Mouse (Mus musculus) lung, postnatal 0 days (tissue): Measurements from ENCODE around the gene Mcm5.

ENCODE experiments used
- CTCF ChIP-seq: IDR thresholded peaks from 2 replicates; pipeline ENCODE4 v1.5.1; 2016; ENCODE audit warnings: antibody characterized with exemption, mild to moderate bottlenecking
- EP300 ChIP-seq: IDR thresholded peaks from 2 replicates; pipeline ENCODE4 v1.6.1; 2016; ENCODE audit warnings: antibody characterized with exemption, mild to moderate bottlenecking, control low read depth

DNA sequence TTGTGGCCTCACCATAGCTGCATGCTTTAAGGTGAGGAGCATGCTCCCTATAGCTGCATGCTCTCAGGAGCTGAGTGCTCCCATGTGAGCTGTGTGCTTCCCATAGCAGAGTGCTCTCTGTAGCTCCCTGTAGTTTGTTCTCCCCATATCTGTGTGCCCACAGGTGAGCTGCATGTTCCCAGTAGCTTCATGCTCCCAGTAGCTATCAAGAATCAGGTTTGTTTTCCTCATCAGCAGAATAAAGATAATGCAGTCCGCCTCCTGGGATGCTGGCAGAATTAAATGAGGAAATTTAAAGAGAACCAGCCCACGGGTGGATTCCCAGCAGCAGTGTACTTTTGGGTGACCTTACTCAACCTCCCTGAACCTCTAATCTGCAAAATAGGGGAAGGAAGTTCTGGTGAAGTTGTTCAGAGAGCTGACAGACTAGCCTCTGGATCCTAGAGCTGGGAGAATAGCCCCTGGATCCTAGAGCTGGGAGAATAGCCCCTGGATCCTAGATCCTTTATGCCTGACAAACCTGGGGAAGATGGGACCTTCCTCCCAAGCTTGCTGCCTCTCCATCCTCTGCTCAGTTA is 43.2 kb downstream of the Mcm5 start:
- TF ChIP-seq CTCF (no peak), EP300 (no peak)
